10 mouse cellular contexts compared by ENCODE assay signal in genomic region chr16:52071766-52072209, GRCm38 (mm10). TPM values are rescaled to one million over a fixed set of nuclear protein-coding genes. Genes with fewer than 3 reads are reported as not detected.
DNase-seq lines count a peak whose midpoint lies in the region; ATAC-seq and TF ChIP-seq lines count a peak whose summit lies in the region.
"Had no signal": no experiment of that assay in that cellular context is flagged by ENCODE, and none has a peak within 500 bp of the region (broad histone marks: within the 10 kb centered on the region; RNA-seq: fewer than 3 reads in every experiment).

No protein-coding gene starts in this region.

- no peaks in the 10 kb centered on the region for H3K36me3 ChIP-seq in hindbrain, embryonic 13.5 days
- peaks cover 12% of the 10 kb centered on the region for H3K36me3 ChIP-seq in hindbrain, embryonic 10.5 days
- peaks cover 0 to 37% of the 10 kb centered on the region in 2 experiments for H3K36me3 ChIP-seq in CH12.LX (replicated peaks in 1 of 2; ENCODE audit: control insufficient read depth in 1 of 2, insufficient read depth in 1 of 2, low read length in 1 of 2)
- H3K36me3 ChIP-seq in heart, embryonic 12.5 days: no peaks in the 10 kb centered on the region
- H3K36me3 ChIP-seq in liver, embryonic 16.5 days (ENCODE audit: control insufficient read depth, insufficient read depth): no peaks in the 10 kb centered on the region
- H3K36me3 ChIP-seq: neural tube, embryonic 12.5 days had no signal

- no peaks in the 10 kb centered on the region for H3K27me3 ChIP-seq in hindbrain, embryonic 13.5 days
- H3K27me3 ChIP-seq in hindbrain, embryonic 10.5 days (ENCODE audit: insufficient read depth, poor library complexity, severe bottlenecking): no peaks in the 10 kb centered on the region
- H3K27me3 ChIP-seq in CH12.LX (replicated peaks): no peaks in the 10 kb centered on the region
- H3K27me3 ChIP-seq in heart, embryonic 12.5 days (replicated peaks): peaks cover 9% of the 10 kb centered on the region; the same call in 1 of the 2 replicates
- no peaks in the 10 kb centered on the region for H3K27me3 ChIP-seq in liver, embryonic 16.5 days (ENCODE audit: control insufficient read depth, insufficient read depth, low read depth, low read length)
- H3K27me3 ChIP-seq: neural tube, embryonic 12.5 days had no signal

- peaks cover 22% of the 10 kb centered on the region for H3K4me1 ChIP-seq in hindbrain, embryonic 13.5 days (replicated peaks)
- H3K4me1 ChIP-seq in hindbrain, embryonic 10.5 days (replicated peaks): peaks cover 19% of the 10 kb centered on the region
- H3K4me1 ChIP-seq in CH12.LX (ENCODE audit: control insufficient read depth in 1 of 2, insufficient read depth in 2 of 2): peaks cover 2 to 37% of the 10 kb centered on the region in 2 experiments; a peak in 2 of 4 replicates
- H3K4me1 ChIP-seq in heart, embryonic 12.5 days (replicated peaks): peaks cover 58% of the 10 kb centered on the region
- peaks cover 15% of the 10 kb centered on the region for H3K4me1 ChIP-seq in liver, embryonic 16.5 days (ENCODE audit: control insufficient read depth, low read depth, low read length)
- H3K4me1 ChIP-seq: neural tube, embryonic 12.5 days had no signal

- TF ChIP-seq CTCF in CH12.LX (conservative IDR thresholded peaks at IDR 0.05 in 1 of 2, IDR thresholded peaks at IDR 0.05 in 1 of 2; ENCODE audit: low read depth in 2 of 2, low read length in 2 of 2): no peak

- no peak overlapping the region for H3K4me3 ChIP-seq in hindbrain, embryonic 13.5 days
- no peak overlapping the region for H3K4me3 ChIP-seq in hindbrain, embryonic 10.5 days
- H3K4me3 ChIP-seq in CH12.LX (replicated peaks in 1 of 3; ENCODE audit: low read depth in 2 of 3, low read length in 2 of 3, poor library complexity in 1 of 3): no peak overlapping the region
- no peak overlapping the region for H3K4me3 ChIP-seq in heart, embryonic 12.5 days
- no peak overlapping the region for H3K4me3 ChIP-seq in liver, embryonic 16.5 days (ENCODE audit: low read depth, low read length)
- H3K4me3 ChIP-seq: neural tube, embryonic 12.5 days had no signal

- no peak overlapping the region for H3K4me2 ChIP-seq in hindbrain, embryonic 13.5 days
- peak overlapping the region; percentile 4; the same call in 1 of the 2 replicates for H3K4me2 ChIP-seq in CH12.LX (ENCODE audit: insufficient read depth, low read depth, poor library complexity, severe bottlenecking)
- H3K4me2 ChIP-seq in heart, embryonic 12.5 days: peak overlapping the region; percentile 47
- H3K4me2 ChIP-seq in liver, embryonic 16.5 days (ENCODE audit: low read depth, low read length): no peak overlapping the region
- H3K4me2 ChIP-seq: neural tube, embryonic 12.5 days had no signal

- dilution Hi-C loops in CH12.LX (cut with MboI; ENCODE audit: extremely low pct_ligation_motif_present, extremely low pct_unique_long_range_greater_than_20kb, low sequenced_read_pairs): no loop called here

- H3K79me2 ChIP-seq in CH12.LX (replicated peaks; ENCODE audit: control insufficient read depth, extremely low read depth, insufficient read depth, poor library complexity, severe bottlenecking): no peaks in the 10 kb centered on the region; the same call in 1 of the 2 replicates

- no peak for ATAC-seq in hindbrain, embryonic 13.5 days (ENCODE audit: low FRiP score)
- ATAC-seq in heart, embryonic 12.5 days (ENCODE audit: insufficient number of reproducible peaks, low FRiP score): peak; percentile 69
- ATAC-seq in liver, embryonic 16.5 days (ENCODE audit: low read depth): peak; percentile 64

- H3K27ac ChIP-seq in hindbrain, embryonic 13.5 days: peak overlapping the region; percentile 31; the same call in 1 of the 2 replicates
- no peak overlapping the region for H3K27ac ChIP-seq in hindbrain, embryonic 10.5 days
- H3K27ac ChIP-seq in CH12.LX (ENCODE audit: insufficient read depth, low read depth): no peak overlapping the region
- H3K27ac ChIP-seq in heart, embryonic 12.5 days (ENCODE audit: poor library complexity, severe bottlenecking): peak overlapping the region; percentile 96
- H3K27ac ChIP-seq in liver, embryonic 16.5 days (ENCODE audit: low read length): no peak overlapping the region
- H3K27ac ChIP-seq: neural tube, embryonic 12.5 days had no signal

- no peak overlapping the region for H3K9ac ChIP-seq in hindbrain, embryonic 13.5 days
- no peak overlapping the region for H3K9ac ChIP-seq in CH12.LX (ENCODE audit: insufficient read depth, low read depth)
- H3K9ac ChIP-seq in heart, embryonic 12.5 days: no peak overlapping the region
- H3K9ac ChIP-seq in liver, embryonic 16.5 days (ENCODE audit: low read depth, low read length): no peak overlapping the region
- H3K9ac ChIP-seq: neural tube, embryonic 12.5 days had no signal

- TF ChIP-seq RAD21 in CH12.LX (IDR thresholded peaks at IDR 0.05; ENCODE audit: low read depth, low read length): no peak; the same call in 1 of the 2 replicates

- TF ChIP-seq POLR2A in CH12.LX (IDR thresholded peaks at IDR 0.05; ENCODE audit: low read depth, low read length): no peak

- no peak for DNase-seq in hindbrain, embryonic 10.5 days (ENCODE audit: low spot score)
- DNase-seq in CH12.LX (ENCODE audit: extremely low read depth): peak; percentile 76
- DNase-seq in right cerebral cortex, adult 18-20 months: no peak
- DNase-seq in cerebellum, adult 9-10 months: no peak
- DNase-seq in layer of hippocampus, postnatal 36 days: no peak
- DNase-seq: right cerebral cortex, postnatal 4 days had no signal

- in situ Hi-C loops in CH12.LX (cut with MboI; ENCODE audit: low pct_ligation_motif_present, low pct_unique_long_range_greater_than_20kb, low sequenced_read_pairs): no loop called here

- 63% methylated on average over 6 of the region's 6 CpGs for WGBS in hindbrain, embryonic 13.5 days
- WGBS in hindbrain, embryonic 10.5 days: 80% methylated on average over 6 of the region's 6 CpGs
- whole genome bisulfite sequencing in heart, embryonic 12.5 days: 21% methylated on average over 6 of the region's 6 CpGs
- WGBS in liver, embryonic 16.5 days (ENCODE audit: insufficient replicate concordance): 59% methylated on average over 6 of the region's 6 CpGs

- peak; percentile 88 for TF ChIP-seq EP300 in CH12.LX (IDR thresholded peaks at IDR 0.05; ENCODE audit: low read length)

- no peaks in the 10 kb centered on the region for H3K9me3 ChIP-seq in hindbrain, embryonic 13.5 days
- H3K9me3 ChIP-seq in hindbrain, embryonic 10.5 days: no peaks in the 10 kb centered on the region
- H3K9me3 ChIP-seq in CH12.LX (replicated peaks; ENCODE audit: low read length): no peaks in the 10 kb centered on the region
- H3K9me3 ChIP-seq in heart, embryonic 12.5 days (replicated peaks): no peaks in the 10 kb centered on the region
- no peaks in the 10 kb centered on the region for H3K9me3 ChIP-seq in liver, embryonic 16.5 days (replicated peaks; ENCODE audit: control insufficient read depth, low read length)
- H3K9me3 ChIP-seq: neural tube, embryonic 12.5 days had no signal

TF ChIP-seq in CH12.LX, 34 proteins besides CTCF, POLR2A, EP300 and RAD21:
- TF ChIP-seq MYC (IDR thresholded peaks at IDR 0.05; ENCODE audit: low read depth, low read length) (no peak), TCF12 (IDR thresholded peaks at IDR 0.05; ENCODE audit: low read depth, low read length) (peak; percentile 89), BHLHE40 (IDR thresholded peaks at IDR 0.05; ENCODE audit: low read depth, low read length) (peak; percentile 67), ETS1 (conservative IDR thresholded peaks at IDR 0.05; ENCODE audit: low read depth, low read length) (peak; percentile 98), IRF4 (IDR thresholded peaks at IDR 0.05; ENCODE audit: low read depth, low read length) (peak; percentile 93), ELF1 (IDR thresholded peaks at IDR 0.05; ENCODE audit: low read depth, low read length) (0 out of 2 replicates have a peak, but pooled peaks have one; percentile 20), MAFK (IDR thresholded peaks at IDR 0.05; ENCODE audit: insufficient replicate concordance, low read length) (no peak), SIN3A (IDR thresholded peaks at IDR 0.05; ENCODE audit: low read length) (peak; percentile 54), JUND (conservative IDR thresholded peaks at IDR 0.05; ENCODE audit: low read depth, low read length) (peak; percentile 73), JUN (IDR thresholded peaks at IDR 0.05; ENCODE audit: insufficient read depth, low read depth, low read length) (peak; percentile 25; the same call in 1 of the 2 replicates), MEF2A (IDR thresholded peaks at IDR 0.05; ENCODE audit: borderline replicate concordance, low read depth, low read length) (peak; percentile 99)

RNA-seq across cellular contexts. Expression of gene Cblb, which starts 40.8 kb away (rescaled TPM):
- polyA plus RNA-seq in hindbrain, embryonic 13.5 days (2015; fragmentation: Nextera tagmentation; extraction: Ambion mirVana): 19.6 and 21.5 TPM in 2 replicates
- 34.8 and 42.6 TPM in 2 replicates for polyA plus RNA-seq in hindbrain, embryonic 10.5 days (2016; fragmentation: Nextera tagmentation; extraction: Ambion mirVana)
- total RNA-seq in CH12.LX (2012; rRNA removed) (3.5 and 3.8 TPM in 2 replicates), CH12.LX (2014; rRNA removed) (5.4 and 6.3 TPM in 2 replicates)
- 16.5 and 18.9 TPM in 2 replicates for polyA plus RNA-seq in CH12.LX (2012; ENCODE audit: insufficient read length, low read depth)
- polyA plus RNA-seq in heart, embryonic 12.5 days (2016; fragmentation: Nextera tagmentation; extraction: Ambion mirVana): 15.4 and 15.9 TPM in 2 replicates
- 1.8 and 2.6 TPM in 2 replicates for polyA plus RNA-seq in liver, embryonic 16.5 days (2015; fragmentation: Nextera tagmentation; extraction: Ambion mirVana)
- total RNA-seq in layer of hippocampus, postnatal 36 days (2021): 10 to 100 TPM; 39.2 to 43.4 TPM

Comparison
In these comparisons a context has a peak if more than half of its experiments do, and no peak if none do; other contexts are left out.
1. H3K27ac ChIP-seq: peak in hindbrain, embryonic 13.5 days (single experiment) and heart, embryonic 12.5 days (single experiment); none in hindbrain, embryonic 10.5 days (single experiment), CH12.LX (single experiment) and liver, embryonic 16.5 days (single experiment).
2. H3K4me2 ChIP-seq: peak in CH12.LX (single experiment) and heart, embryonic 12.5 days (single experiment); none in hindbrain, embryonic 13.5 days (single experiment) and liver, embryonic 16.5 days (single experiment).